Mouse (Mus musculus) spleen, embryonic (tissue): ENCODE data around the gene Fpr3.

Experiments
- CTCF ChIA-PET: fragments of 350-600 bp; sonication (Branson Sonifier 250); formaldehyde crosslinking; loops from one replicate; lab custom pipeline; 2022; lab: Charles Lee

Gene Fpr3

DNA sequence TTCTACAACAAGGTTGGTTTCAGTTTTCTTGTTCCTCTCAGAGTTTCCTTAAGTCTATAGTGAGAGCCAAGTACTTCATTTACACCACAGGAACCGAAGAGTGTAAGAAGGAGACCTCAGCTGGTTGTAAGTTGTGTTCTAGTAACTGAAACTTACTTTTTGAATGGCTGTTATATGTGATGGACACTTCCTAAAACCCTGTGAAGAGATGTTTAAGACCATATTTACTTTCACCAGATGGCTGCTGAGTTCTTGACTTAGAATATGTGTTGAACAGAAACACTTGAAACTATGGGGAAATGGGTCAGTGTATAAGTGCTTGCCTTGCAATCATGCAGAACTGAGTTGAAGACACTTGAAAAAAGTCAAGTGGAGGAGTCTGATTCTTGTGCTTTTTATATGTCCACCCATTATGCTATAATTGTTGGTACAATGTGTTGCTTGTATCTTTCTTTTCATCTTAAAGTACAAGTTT lies at the start of gene Fpr3, which contains the start of gene Fpr2:
TSS of gene Fpr3 (plus strand) at position 79 of the 475 bp plus-strand sequence.
TSS of gene Fpr2 (plus strand) at position 51 of the 475 bp plus-strand sequence.
- CTCF ChIA-PET: no interaction called here

DNA sequence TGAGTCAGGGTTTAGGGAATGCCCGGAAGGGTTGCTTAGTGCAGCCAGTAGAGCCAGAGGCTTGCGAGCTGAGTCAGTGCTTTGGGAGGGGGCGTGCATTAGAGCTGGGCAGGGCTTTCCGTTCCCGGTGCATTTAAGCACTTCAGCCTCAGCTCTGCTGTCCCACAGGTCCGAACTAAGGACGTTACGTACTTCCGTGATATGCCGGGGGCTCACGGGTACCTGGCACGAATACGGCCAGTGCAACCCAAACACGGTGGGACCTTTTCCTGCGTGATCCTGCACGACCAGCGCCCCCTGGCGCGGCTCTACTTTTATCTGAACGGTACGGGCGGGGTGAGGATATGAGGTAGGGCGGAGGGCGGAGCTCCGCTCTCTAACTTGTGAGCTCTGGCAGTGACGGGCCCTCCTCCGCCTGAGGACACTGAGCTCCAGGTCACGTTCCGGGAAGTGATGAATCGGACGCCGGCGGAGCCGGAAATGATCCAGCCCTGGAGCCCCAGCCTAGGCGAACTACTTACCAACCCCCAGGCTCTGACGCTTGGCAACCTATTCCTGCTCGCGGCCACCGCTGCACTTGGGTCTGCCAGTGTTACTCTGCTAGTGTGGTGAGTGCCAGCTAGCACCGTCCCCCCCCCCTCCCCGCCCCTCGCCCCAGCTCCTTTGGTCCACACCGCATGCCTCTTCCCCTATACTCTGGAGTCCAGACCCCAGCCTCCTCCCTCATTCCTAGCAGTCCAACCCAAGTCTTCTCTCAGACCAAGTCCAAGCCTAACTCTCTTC lies 49.5 kb upstream of the Fpr3 start:
- CTCF ChIA-PET: no interaction called here

- CTCF ChIA-PET: no interaction called here
These were observed 48.4 kb upstream of the Fpr3 start for GRCm38 (mm10) chr17:17839276-17839675.

- CTCF ChIA-PET: no interaction called here
These were observed 46.9 kb upstream of the Fpr3 start for GRCm38 (mm10) chr17:17840796-17841195.

DNA sequence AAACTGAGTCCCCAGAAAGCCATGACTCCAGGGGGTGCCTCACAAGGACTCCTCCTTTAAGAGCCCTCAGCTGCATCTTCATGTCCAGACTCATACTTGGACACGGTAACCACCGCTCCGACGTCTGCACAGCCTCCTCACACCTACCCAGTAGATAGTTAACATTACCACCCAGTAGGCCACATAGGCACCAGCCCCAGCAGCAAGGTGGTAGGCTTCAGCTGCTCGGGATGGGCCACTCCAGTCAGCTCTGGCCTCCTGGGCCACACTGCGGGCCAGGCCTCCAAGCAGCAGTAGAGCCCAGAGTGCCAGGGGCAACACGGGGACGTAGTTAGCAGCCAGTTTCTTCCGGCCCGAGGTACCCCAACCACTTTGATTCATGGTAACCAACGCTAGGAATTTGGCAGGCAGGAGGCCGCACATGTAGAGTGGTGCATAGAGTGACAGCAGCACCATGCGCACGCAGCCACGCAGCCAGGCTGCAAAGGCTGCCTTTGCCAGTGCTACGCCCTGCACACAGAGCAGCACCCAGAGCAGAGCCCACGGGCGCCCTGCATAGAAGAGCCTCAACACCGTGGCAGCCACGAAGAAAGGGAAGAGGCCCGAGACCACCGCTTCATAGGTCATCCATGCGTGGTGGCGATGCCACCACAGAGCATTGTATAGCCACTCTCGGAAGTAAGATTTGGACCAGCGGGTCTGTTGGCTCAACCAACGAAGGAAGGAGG lies 44.0 kb upstream of the Fpr3 start:
- CTCF ChIA-PET: no interaction called here

- CTCF ChIA-PET: interaction anchor here (0.7 kb wide), 1 partner anchor 92 kb away, joined by 8 read pairs; no protein-coding TSS in a partner anchor
These were observed 43.0 kb upstream of the Fpr3 start for GRCm38 (mm10) chr17:17844606-17845005.

DNA sequence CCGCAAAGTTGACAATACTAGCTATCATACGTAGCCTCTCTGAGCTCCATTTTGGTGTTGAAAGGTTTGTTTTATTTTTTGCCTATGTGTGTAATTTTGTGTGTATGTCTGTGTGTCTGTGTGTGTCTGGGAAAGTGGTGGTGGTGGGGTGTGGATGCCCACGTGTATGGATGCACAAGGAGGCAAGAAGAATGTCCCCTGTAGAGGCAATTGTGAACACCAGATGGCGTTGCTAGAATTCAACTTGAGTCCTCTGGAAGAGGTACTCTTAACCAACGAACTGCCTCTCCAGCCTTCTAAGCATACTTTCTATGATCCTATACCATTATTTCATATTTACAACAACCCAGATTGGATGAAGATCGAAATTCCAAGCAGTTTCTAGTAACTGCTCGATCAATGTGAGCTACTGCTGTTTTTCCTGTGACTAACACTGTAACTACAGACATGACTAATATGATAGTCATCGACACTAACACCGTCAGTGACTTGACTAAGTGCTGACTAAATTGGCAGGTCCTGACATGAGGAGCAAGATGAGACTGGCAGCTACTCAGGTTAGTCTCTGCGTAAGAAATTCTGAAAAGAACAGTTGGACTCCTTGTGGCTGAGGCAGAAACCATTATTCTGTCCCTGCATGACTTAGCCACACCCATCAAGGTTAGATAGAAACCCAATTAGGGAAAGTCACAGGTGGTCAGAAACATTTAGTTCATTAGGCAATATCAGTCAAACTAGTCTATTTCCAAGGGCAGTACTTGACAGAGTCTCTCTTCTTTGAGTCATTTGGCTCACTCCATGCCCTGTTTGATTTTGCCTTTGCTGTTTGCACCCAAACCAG lies 42.2 kb upstream of the Fpr3 start:
- CTCF ChIA-PET: interaction anchor here (0.7 kb wide), 1 partner anchor 93 kb away, joined by 8 read pairs; no protein-coding TSS in a partner anchor

DNA sequence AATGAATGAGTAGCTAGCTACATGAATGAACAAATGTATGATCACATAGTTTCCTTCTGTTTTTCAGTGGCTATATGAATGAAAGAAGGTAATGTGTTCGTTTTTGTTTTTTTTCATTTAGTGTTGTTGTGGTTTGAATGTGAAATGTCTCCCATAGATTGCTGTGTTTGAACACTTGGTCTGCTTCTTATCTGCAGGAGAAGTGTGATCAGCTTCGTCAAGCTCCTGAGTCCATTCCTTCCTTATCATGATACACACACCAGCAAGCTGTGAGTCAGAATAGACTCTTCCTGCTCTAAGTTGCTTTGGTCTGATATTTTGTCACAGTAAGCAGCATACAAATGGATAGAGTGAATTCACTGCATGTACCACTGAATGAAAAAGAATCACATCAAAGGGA lies 38.7 kb upstream of the Fpr3 start:
- CTCF ChIA-PET: no interaction called here

- CTCF ChIA-PET: no interaction called here
These were observed 37.5 kb upstream of the Fpr3 start for GRCm38 (mm10) chr17:17849906-17850712.

GRCm38 (mm10) chr17:17855064-17855838 lies 32.4 kb upstream of the Fpr3 start, which contains the start of gene Has1:
Has1 (minus strand) TSS chr17:17855205.
- CTCF ChIA-PET: no interaction called here

DNA sequence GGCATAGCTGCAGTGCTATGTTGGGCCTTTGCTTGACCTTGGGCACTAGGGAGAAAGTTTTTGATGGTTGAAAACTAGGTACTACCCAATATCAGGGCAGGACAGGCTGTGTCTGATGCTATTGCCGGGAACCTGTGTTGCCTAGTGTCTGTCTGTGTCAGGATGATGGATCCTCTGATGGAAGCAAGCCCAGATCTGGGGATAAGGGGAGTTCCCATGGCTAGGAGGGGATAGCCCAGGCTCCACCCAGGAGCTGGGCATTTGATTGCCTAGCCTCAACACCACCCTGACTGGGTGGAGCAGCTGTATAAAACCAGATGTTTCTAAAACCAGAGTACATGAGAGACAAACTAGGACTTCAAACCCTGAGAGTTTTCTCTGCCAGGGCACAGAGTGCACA lies 31.0 kb upstream of the Fpr3 start:
- CTCF ChIA-PET: no interaction called here

DNA sequence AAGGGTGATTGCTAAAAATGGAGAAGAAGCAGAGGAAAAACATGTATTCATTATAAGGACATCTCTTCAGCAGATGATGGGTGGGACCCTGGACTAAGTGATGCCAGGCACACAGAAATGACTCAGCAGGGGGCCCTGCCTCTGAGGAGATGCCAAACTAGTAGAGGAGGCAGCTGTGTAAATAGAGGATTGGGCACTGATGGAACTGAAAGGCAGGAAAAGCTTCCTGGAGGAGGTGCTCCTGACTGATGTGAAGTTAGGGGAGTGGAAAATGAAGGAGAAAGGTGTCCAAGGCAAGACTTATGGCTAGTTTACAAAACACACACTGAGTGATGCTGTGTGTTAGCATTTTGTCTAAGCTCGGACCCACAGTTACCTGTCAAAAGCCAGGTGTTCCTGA lies 30.2 kb upstream of the Fpr3 start:
- CTCF ChIA-PET: no interaction called here

- CTCF ChIA-PET: no interaction called here
These were observed 27.5 kb upstream of the Fpr3 start for GRCm38 (mm10) chr17:17860110-17860509.

- CTCF ChIA-PET: no interaction called here
These were observed 25.3 kb upstream of the Fpr3 start for GRCm38 (mm10) chr17:17862360-17862759.

GRCm38 (mm10) chr17:17865168-17865567 lies 22.5 kb upstream of the Fpr3 start:
- CTCF ChIA-PET: no interaction called here

DNA sequence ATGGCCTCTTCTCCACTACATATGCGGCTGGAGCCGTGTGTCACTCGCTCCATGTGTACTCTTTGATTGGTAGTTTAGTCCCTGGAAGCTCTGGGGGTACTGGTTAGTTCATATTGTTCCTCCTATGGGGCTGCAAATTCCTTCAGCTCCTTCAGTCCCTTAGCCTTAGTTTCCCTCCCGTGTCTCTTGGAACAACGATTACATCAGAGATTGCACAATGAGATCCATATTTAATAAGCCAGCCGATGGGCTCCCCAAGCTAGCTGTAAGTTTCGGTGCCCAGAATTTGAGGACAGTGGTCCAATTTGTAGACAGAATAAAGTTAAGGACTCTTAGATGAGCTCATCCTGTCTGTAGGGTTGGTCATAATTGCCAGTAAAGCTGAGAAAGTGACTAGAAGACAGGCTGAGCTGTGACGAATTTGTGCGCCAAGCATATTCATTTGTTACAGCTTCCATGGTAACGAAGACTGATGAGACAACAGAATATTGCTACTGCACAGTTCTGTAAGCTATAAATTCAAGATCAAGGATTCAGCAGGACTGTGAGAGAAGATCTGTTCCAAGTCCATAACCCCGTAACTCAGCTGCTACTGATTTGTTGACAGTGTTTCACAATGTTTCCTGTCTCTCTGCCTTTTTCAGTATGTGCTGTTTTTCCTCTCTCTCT lies 20.7 kb upstream of the Fpr3 start:
- CTCF ChIA-PET: no interaction called here

- CTCF ChIA-PET: no interaction called here
These were observed 16.6 kb upstream of the Fpr3 start for GRCm38 (mm10) chr17:17870892-17871550.

DNA sequence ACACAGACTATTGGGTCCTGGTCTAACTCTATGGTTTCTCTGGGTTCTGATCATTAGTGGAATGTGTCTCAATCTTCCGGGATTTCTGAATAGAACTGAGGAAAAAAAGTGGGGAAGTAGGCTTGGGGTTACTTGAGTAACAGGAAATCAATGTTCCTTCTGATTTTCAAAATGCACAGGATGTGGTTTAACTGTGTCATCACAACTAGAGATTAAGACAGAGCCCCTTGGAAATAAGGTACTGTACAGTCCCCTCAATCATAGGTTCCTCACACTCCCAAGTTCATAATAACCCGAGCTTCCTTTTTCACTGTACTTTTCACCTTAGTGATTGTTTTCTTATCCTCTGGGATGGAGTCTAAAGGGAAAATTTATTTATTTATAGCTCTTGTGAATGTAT lies 16.0 kb upstream of the Fpr3 start:
- CTCF ChIA-PET: no interaction called here

- CTCF ChIA-PET: no interaction called here
These were observed 8.3 kb upstream of the Fpr3 start for GRCm38 (mm10) chr17:17879347-17879746.
